Mouse (Mus musculus): Measurements from ENCODE around the gene Hpn.

The Hpn gene

GRCm38 (mm10) chr7:31053882-31054447 lies 61.1 kb downstream of the Hpn start:
- no peak for DNase-seq (ENCODE audit: low spot score)

- DNase-seq (ENCODE audit: low spot score), result peak; percentile 41
These were observed 62.3 kb downstream of the Hpn start for GRCm38 (mm10) chr7:31052636-31053434.

GRCm38 (mm10) chr7:31052251-31052635 lies 62.8 kb downstream of the Hpn start:
- no peak for DNase-seq (ENCODE audit: low spot score)

GRCm38 (mm10) chr7:31051321-31052021 lies 63.6 kb downstream of the Hpn start, which contains the start of gene Fxyd7:
Gene Fxyd7 (minus strand): TSS chr7:31051467.
- no peak for DNase-seq (ENCODE audit: low spot score)

GRCm38 (mm10) chr7:31050921-31051320 lies 64.2 kb downstream of the Hpn start:
- no peak for DNase-seq (ENCODE audit: low spot score)

- no peak for DNase-seq (ENCODE audit: low spot score)
These were observed 64.6 kb downstream of the Hpn start for GRCm38 (mm10) chr7:31050487-31050886.

- DNase-seq (ENCODE audit: low spot score), result no peak
These were observed 65.2 kb downstream of the Hpn start for GRCm38 (mm10) chr7:31049846-31050281.

GRCm38 (mm10) chr7:31049135-31049845 lies 65.8 kb downstream of the Hpn start:
- DNase-seq (ENCODE audit: low spot score), result no peak

Data from ovary, adult 18-20 months (tissue).